ENCODE assay signal across 8 mouse cellular contexts in the genomic region with DNA sequence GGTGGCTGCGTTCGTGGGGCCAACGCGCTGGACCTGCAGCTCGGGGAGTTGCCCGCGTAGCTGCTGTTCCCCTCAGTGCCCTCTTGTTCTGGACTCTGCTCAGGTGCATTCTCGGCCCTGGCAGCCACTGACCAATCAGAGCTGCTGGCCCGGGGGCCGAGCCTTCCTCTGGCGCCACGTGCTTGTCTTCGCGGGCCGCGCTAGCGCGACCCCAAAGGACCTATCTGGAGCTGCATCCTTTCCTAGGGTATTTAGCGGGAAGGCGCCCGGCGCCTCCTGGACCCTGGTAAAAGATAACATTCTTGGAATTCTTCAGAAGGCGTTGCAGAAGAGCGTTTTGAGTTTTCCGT. TPM values are rescaled to one million over a fixed set of nuclear protein-coding genes. Genes with fewer than 3 reads are reported as not detected.
DNase-seq lines count a peak whose midpoint lies in the region; ATAC-seq and TF ChIP-seq lines count a peak whose summit lies in the region.

No protein-coding gene starts in this region.

- peak overlapping the region; percentile 99 for H3K27ac ChIP-seq in heart, adult 2 months
- peak overlapping the region; percentile 90 for H3K27ac ChIP-seq in liver, embryonic 15.5 days (replicated peaks)
- peak overlapping the region; percentile 76; the same call in 1 of the 2 replicates for H3K27ac ChIP-seq in neural tube, embryonic 12.5 days

- TF ChIP-seq POLR2A in heart, adult 2 months (IDR thresholded peaks at IDR 0.05; ENCODE audit: insufficient read depth, low read depth, low read length), result no peak; the same call in 1 of the 2 replicates

- TF ChIP-seq CTCF in C2C12 (IDR thresholded peaks at IDR 0.05; ENCODE audit: control insufficient read depth, insufficient read depth, insufficient read length), result no peak
- TF ChIP-seq CTCF in heart, adult 2 months (IDR thresholded peaks at IDR 0.05), result peak; percentile 53

- no peaks in the 10 kb centered on the region for H3K36me3 ChIP-seq in C2C12 (ENCODE audit: control insufficient read depth, insufficient read depth)
- H3K36me3 ChIP-seq in heart, adult 2 months (ENCODE audit: control insufficient read depth, insufficient read depth, low read length), result peaks cover 12% of the 10 kb centered on the region
- no peaks in the 10 kb centered on the region for H3K36me3 ChIP-seq in liver, embryonic 15.5 days (replicated peaks)
- no peaks in the 10 kb centered on the region for H3K36me3 ChIP-seq in neural tube, embryonic 12.5 days

- peak overlapping the region; percentile 99 for H3K4me2 ChIP-seq in liver, embryonic 15.5 days
- H3K4me2 ChIP-seq in neural tube, embryonic 12.5 days (replicated peaks), result peak overlapping the region; percentile 89

- peak overlapping the region; percentile 82 for H3K9ac ChIP-seq in heart, adult 2 months (ENCODE audit: low read depth, low read length)
- H3K9ac ChIP-seq in liver, embryonic 15.5 days, result peak overlapping the region; percentile 86
- H3K9ac ChIP-seq in neural tube, embryonic 12.5 days, result peak overlapping the region; percentile 58

- WGBS in heart, adult 2 months, result under 1% methylated on average over 25 of the region's 25 CpGs
- WGBS in liver, embryonic 15.5 days (ENCODE audit: insufficient replicate concordance), result 0% methylated on average over 25 of the region's 25 CpGs
- under 1% methylated on average over 25 of the region's 25 CpGs for WGBS in neural tube, embryonic 12.5 days

- TF ChIP-seq EP300 in heart, adult 2 months (IDR thresholded peaks at IDR 0.05; ENCODE audit: insufficient read depth, low read depth, low read length), result peak; percentile 82; the same call in 1 of the 2 replicates

- H3K27me3 ChIP-seq in C2C12 (ENCODE audit: control insufficient read depth, insufficient read depth, insufficient read length), result no peaks in the 10 kb centered on the region
- no peaks in the 10 kb centered on the region for H3K27me3 ChIP-seq in heart, adult 2 months (ENCODE audit: control insufficient read depth, insufficient read depth, low read length)
- H3K27me3 ChIP-seq in liver, embryonic 15.5 days, result no peaks in the 10 kb centered on the region
- H3K27me3 ChIP-seq in neural tube, embryonic 12.5 days (replicated peaks), result no peaks in the 10 kb centered on the region

- H3K4me1 ChIP-seq in heart, adult 2 months (ENCODE audit: control insufficient read depth, insufficient read depth, low read length), result peaks cover 1% of the 10 kb centered on the region; the same call in 1 of the 2 replicates
- peaks cover 28% of the 10 kb centered on the region for H3K4me1 ChIP-seq in liver, embryonic 15.5 days (replicated peaks)
- H3K4me1 ChIP-seq in neural tube, embryonic 12.5 days, result peaks cover 6% of the 10 kb centered on the region; the same call in 1 of the 2 replicates

- peaks cover 45% of the 10 kb centered on the region for H3K79me3 ChIP-seq in C2C12 (ENCODE audit: low read depth)

- H3K79me2 ChIP-seq in C2C12 (ENCODE audit: control insufficient read depth, insufficient read depth), result peaks cover 72% of the 10 kb centered on the region
- no peaks in the 10 kb centered on the region; the same call in none of the 2 replicates for H3K79me2 ChIP-seq in heart, adult 2 months (replicated peaks; ENCODE audit: control insufficient read depth, insufficient read depth, low read length)

- peak overlapping the region; percentile 74 for H3ac ChIP-seq in C2C12 (ENCODE audit: control insufficient read depth, insufficient read length, low read depth)

- no peaks in the 10 kb centered on the region; the same call in 1 of the 2 replicates for H3K9me3 ChIP-seq in liver, embryonic 15.5 days (replicated peaks)
- H3K9me3 ChIP-seq in neural tube, embryonic 12.5 days, result no peaks in the 10 kb centered on the region

- peak; percentile 60 for ATAC-seq in liver, embryonic 15.5 days (ENCODE audit: insufficient read depth)
- ATAC-seq in neural tube, embryonic 12.5 days (ENCODE audit: low FRiP score, low read depth), result peak; percentile 85
- ATAC-seq in activated CD4-positive, CD25-positive, alpha-beta regulatory T cell, adult 4 months, result no peak

- intact Hi-C loops in heart, adult 2 months (cut with DNase I), result loop anchor here (1.0 to 10.0 kb wide), 4 partner anchors 23 to 692 kb away; no protein-coding TSS in a partner anchor

- peak; percentile 83 for DNase-seq in Muller cell, postnatal 12 days (ENCODE audit: inconsistent ontology term)
- DNase-seq in embryo, embryonic 11.5 days (ENCODE audit: low read depth, low spot score), result peak; percentile 59
- DNase-seq in heart, adult 2 months, result peak; percentile 84 to 89
- peak; percentile 95 for DNase-seq in kidney, adult 11 months

- peak overlapping the region; percentile 83 for H3K4me3 ChIP-seq in C2C12 (ENCODE audit: insufficient read depth, poor library complexity, severe bottlenecking)
- peak overlapping the region; percentile 71 for H3K4me3 ChIP-seq in heart, adult 2 months
- peak overlapping the region; percentile 79 for H3K4me3 ChIP-seq in liver, embryonic 15.5 days (replicated peaks)
- peak overlapping the region; percentile 90 for H3K4me3 ChIP-seq in neural tube, embryonic 12.5 days

TF ChIP-seq in C2C12, 6 proteins besides CTCF, POLR2A, EP300 and RAD21:
- TF ChIP-seq CEBPB (IDR thresholded peaks at IDR 0.05; ENCODE audit: low read depth), result no peak
- TF ChIP-seq MYOG (IDR thresholded peaks at IDR 0.05; ENCODE audit: control insufficient read depth, extremely low read depth, insufficient read length), result no peak
- TF ChIP-seq FOSL1 (IDR thresholded peaks at IDR 0.05; ENCODE audit: insufficient read depth, low read length, poor library complexity, severe bottlenecking), result no peak
- TF ChIP-seq USF1 (IDR thresholded peaks at IDR 0.05; ENCODE audit: low read depth), result peak; percentile 63
- TF ChIP-seq MAX (IDR thresholded peaks at IDR 0.05), result peak; percentile 98
TF ChIP-seq in C2C12: peak in this region for 2.

RNA-seq across cellular contexts. Expression of a gene that starts 0.4 kb away (rescaled TPM):
- 69.5 TPM for polyA plus RNA-seq in C2C12 (2012; fragmentation: generic; extraction: Trizol)
- 100 to 1,000 TPM; 212 to 253 TPM for total RNA-seq in heart, adult 2 months (2021)
- polyA plus RNA-seq in heart, adult 2 months (2012; rRNA removed), result 104 and 160 TPM in 2 replicates
- polyA plus RNA-seq in liver, embryonic 15.5 days (2015; fragmentation: Nextera tagmentation; extraction: Ambion mirVana), result 197 and 203 TPM in 2 replicates
- polyA plus RNA-seq in neural tube, embryonic 12.5 days (2016; fragmentation: Nextera tagmentation; extraction: Ambion mirVana), result 68.1 and 71.0 TPM in 2 replicates
- polyA plus RNA-seq in activated CD4-positive, CD25-positive, alpha-beta regulatory T cell, adult 4 months (2017; shearing (Covaris generic)), result 100 to 1,000 TPM; 125 to 151 TPM

RNA-seq across cellular contexts. Expression of a gene that starts 0.4 kb away (rescaled TPM):
- polyA plus RNA-seq in C2C12 (2012; fragmentation: generic; extraction: Trizol), result 14.0 TPM
- total RNA-seq in heart, adult 2 months (2021), result 10 to 100 TPM; 51.6 to 69.4 TPM
- polyA plus RNA-seq in heart, adult 2 months (2012; rRNA removed), result 26.6 and 69.2 TPM in 2 replicates
- polyA plus RNA-seq in liver, embryonic 15.5 days (2015; fragmentation: Nextera tagmentation; extraction: Ambion mirVana), result 29.0 and 30.2 TPM in 2 replicates
- polyA plus RNA-seq in neural tube, embryonic 12.5 days (2016; fragmentation: Nextera tagmentation; extraction: Ambion mirVana), result 94.4 and 113 TPM in 2 replicates
- 10 to 100 TPM; 69.8 to 80.2 TPM for polyA plus RNA-seq in activated CD4-positive, CD25-positive, alpha-beta regulatory T cell, adult 4 months (2017; shearing (Covaris generic))
